Mouse (Mus musculus) monocyte, adult 2 months (primary cell): Measurements from ENCODE around the gene Rtel1.

ENCODE experiments used
- DNase-seq, 2 experiments: peaks; one replicate each; pipeline ENCODE4 v3.0.0; 2022; ENCODE audit warnings: low spot score in 2 of 2, low read depth in 1 of 2

Gene Rtel1

GRCm38 (mm10) chr2:181322136-181322535 is 2.6 kb downstream of the Rtel1 start:
- no peak for DNase-seq

- no peak for DNase-seq
Observed at GRCm38 (mm10) chr2:181326098-181326497, 6.6 kb downstream of the Rtel1 start.

GRCm38 (mm10) chr2:181332542-181332941 is 13.0 kb downstream of the Rtel1 start:
- no peak for DNase-seq

- peak in 1 of 2 experiments; percentile 38 for DNase-seq
Observed at GRCm38 (mm10) chr2:181334023-181334422, 14.5 kb downstream of the Rtel1 start.

- DNase-seq = no peak
Observed at GRCm38 (mm10) chr2:181340426-181340825, 20.9 kb downstream of the Rtel1 start.

GRCm38 (mm10) chr2:181342766-181343165 is 23.2 kb downstream of the Rtel1 start:
- no peak for DNase-seq

GRCm38 (mm10) chr2:181356780-181357179 is 37.2 kb downstream of the Rtel1 start:
- DNase-seq = no peak

- no peak for DNase-seq
Observed at GRCm38 (mm10) chr2:181363946-181364345, 44.4 kb downstream of the Rtel1 start.

GRCm38 (mm10) chr2:181364487-181364859 is 44.9 kb downstream of the Rtel1 start:
- no peak for DNase-seq

GRCm38 (mm10) chr2:181364860-181365596 is 45.5 kb downstream of the Rtel1 start, which contains the start of the genes Zgpat and Arfrp1:
TSS of gene Zgpat (plus strand) at chr2:181364928.
TSS of gene Arfrp1 (minus strand) at chr2:181365404.
- peak; percentile 68 to 75 for DNase-seq

GRCm38 (mm10) chr2:181365655-181366075 is 46.1 kb downstream of the Rtel1 start:
- DNase-seq = peak in 1 of 2 experiments; percentile 13

GRCm38 (mm10) chr2:181370001-181370400 is 50.5 kb downstream of the Rtel1 start:
- DNase-seq = no peak

- no peak for DNase-seq
Observed at GRCm38 (mm10) chr2:181375787-181376186, 56.2 kb downstream of the Rtel1 start.

- DNase-seq = no peak
Observed at GRCm38 (mm10) chr2:181377230-181377629, 57.7 kb downstream of the Rtel1 start.

GRCm38 (mm10) chr2:181378701-181379100 is 59.2 kb downstream of the Rtel1 start:
- no peak for DNase-seq

- no peak for DNase-seq
Observed at GRCm38 (mm10) chr2:181379778-181380177, 60.2 kb downstream of the Rtel1 start, which contains the start of gene Lime1. TSS of gene Lime1 (plus strand) at chr2:181380078.

- DNase-seq = no peak
Observed at GRCm38 (mm10) chr2:181380251-181380650, 60.7 kb downstream of the Rtel1 start.

GRCm38 (mm10) chr2:181381107-181381506 is 61.6 kb downstream of the Rtel1 start:
- no peak for DNase-seq

- DNase-seq = no peak
Observed at GRCm38 (mm10) chr2:181381631-181382306, 62.2 kb downstream of the Rtel1 start.

GRCm38 (mm10) chr2:181384463-181384862 is 64.9 kb downstream of the Rtel1 start:
- no peak for DNase-seq

- DNase-seq = no peak
Observed at GRCm38 (mm10) chr2:181384919-181385391, 65.4 kb downstream of the Rtel1 start.

- no peak for DNase-seq
Observed at GRCm38 (mm10) chr2:181385885-181386284, 66.3 kb downstream of the Rtel1 start.
